Mouse (Mus musculus) hindbrain, embryonic 11.5 days (tissue): ENCODE data around the gene Pigh. TPM values are rescaled to one million over a fixed set of nuclear protein-coding genes. Genes with fewer than 3 reads are reported as not detected.
A peak's percentile ranks its signal among the peaks of the same experiment; 100 is the strongest.

ENCODE experiments used
- ATAC-seq: fragments of 200-750 bp; cut with Nextera tagmentation; 2 replicates; pipeline ENCODE4 v1.8.0; 2017; ENCODE audit warnings: mild to moderate bottlenecking, moderate TSS enrichment, moderate library complexity; ENCODE audit not compliant: low FRiP score
- DNase-seq: peaks from one replicate; pipeline ENCODE4 v3.0.0-alpha.2; 2015; ENCODE audit warnings: low spot score
- H3K27ac ChIP-seq: fragments of 300-500 bp; sonication (generic); 2 replicates; pipeline ENCODE4 v1.5.1; 2014; ENCODE audit warnings: mild to moderate bottlenecking, low read depth, low read length
- H3K27me3 ChIP-seq: fragments of 300-500 bp; sonication (generic); 2 replicates; pipeline ENCODE4 v1.6.1; 2014; ENCODE audit warnings: mild to moderate bottlenecking, low read length, moderate library complexity, mixed read lengths; ENCODE audit not compliant: control insufficient read depth, insufficient read depth
- H3K36me3 ChIP-seq: fragments of 300-500 bp; sonication (generic); 2 replicates; pipeline ENCODE4 v1.6.1; 2014; ENCODE audit warnings: mild to moderate bottlenecking, low read length, moderate library complexity, mixed read lengths; ENCODE audit not compliant: control insufficient read depth, insufficient read depth
- H3K4me1 ChIP-seq: fragments of 300-500 bp; sonication (generic); replicated peaks from 2 replicates; pipeline ENCODE4 v1.6.1; 2014; ENCODE audit warnings: low read length, mixed read lengths; ENCODE audit not compliant: control insufficient read depth, insufficient read depth
- H3K4me2 ChIP-seq: fragments of 300-500 bp; sonication (generic); replicated peaks from 2 replicates; pipeline ENCODE4 v1.6.1; 2014; ENCODE audit warnings: mild to moderate bottlenecking, low read depth, low read length
- H3K4me3 ChIP-seq: fragments of 300-500 bp; sonication (generic); 2 replicates; pipeline ENCODE4 v1.5.1; 2014; ENCODE audit warnings: low read depth, low read length
- H3K9ac ChIP-seq: fragments of 300-500 bp; sonication (generic); 2 replicates; pipeline ENCODE4 v1.6.1; 2014; ENCODE audit warnings: low read depth, low read length
- H3K9me3 ChIP-seq: fragments of 300-500 bp; sonication (generic); 2 replicates; pipeline ENCODE4 v1.6.1; 2016; ENCODE audit warnings: low read length; ENCODE audit not compliant: control insufficient read depth
- WGBS: fragments of 180-500 bp; shearing (Covaris S2); extraction: QIAGEN DNeasy Blood & Tissue Kit; methylation state at CpG from one replicate; pipeline ENCODE4 v1.1.7; 2014; 5-methylcytosine and 5-hydroxymethylcytosine counted together
- polyA plus RNA-seq: library from polyadenylated mRNA; unstranded; fragments of >200 nt; fragmentation: Nextera tagmentation; extraction: Ambion mirVana; gene quantifications from 2 replicates; pipeline ENCODE4 v1.2.1, GENCODE M21; 2014

The Pigh gene
- polyA plus RNA-seq, 1 experiment from 2014 or later: 30.1 TPM

GRCm38 (mm10) chr12:79122820-79123219, 33.4 kb upstream of the Pigh start:
- Histone ChIP-seq H3K36me3 (no peaks in the 10 kb centered on the region), H3K4me2 (no peak overlapping the region), H3K27ac (no peak overlapping the region), H3K9ac (no peak overlapping the region), H3K27me3 (no peaks in the 10 kb centered on the region), H3K9me3 (no peaks in the 10 kb centered on the region), H3K4me3 (no peak overlapping the region), H3K4me1 (no peaks in the 10 kb centered on the region)
- WGBS: 39% methylated on average over 3 of the region's 3 CpGs
- ATAC-seq (no peak), DNase-seq (peak; percentile 19)

- H3K4me2 ChIP-seq: no peak overlapping the region
Observed at GRCm38 (mm10) chr12:79118991-79119390, 29.5 kb upstream of the Pigh start.

GRCm38 (mm10) chr12:79105312-79105711, 15.9 kb upstream of the Pigh start:
- no peak for DNase-seq
- no peak overlapping the region for H3K4me3 ChIP-seq
- ATAC-seq: no peak
- 87% methylated on average over 5 of the region's 5 CpGs for WGBS
- no peaks in the 10 kb centered on the region for H3K27me3 ChIP-seq
- no peaks in the 10 kb centered on the region for H3K9me3 ChIP-seq
- H3K4me1 ChIP-seq: no peaks in the 10 kb centered on the region
- H3K9ac ChIP-seq: no peak overlapping the region
- no peak overlapping the region for H3K27ac ChIP-seq
- no peak overlapping the region for H3K4me2 ChIP-seq
- no peaks in the 10 kb centered on the region for H3K36me3 ChIP-seq

More at GRCm38 (mm10) chr12:79118991-79119390, 29.5 kb upstream of the Pigh start:
- Histone ChIP-seq H3K36me3 (no peaks in the 10 kb centered on the region), H3K4me1 (no peaks in the 10 kb centered on the region), H3K27me3 (no peaks in the 10 kb centered on the region), H3K27ac (no peak overlapping the region), H3K4me3 (no peak overlapping the region), H3K9me3 (no peaks in the 10 kb centered on the region), H3K9ac (no peak overlapping the region)
- DNase-seq (no peak), ATAC-seq (no peak)
- WGBS: 85% methylated on average over 4 of the region's 4 CpGs

GRCm38 (mm10) chr12:79104544-79104943, 15.1 kb upstream of the Pigh start:
- ATAC-seq: no peak
- Histone ChIP-seq H3K36me3 (no peaks in the 10 kb centered on the region), H3K4me1 (no peaks in the 10 kb centered on the region), H3K4me2 (no peak overlapping the region), H3K27me3 (no peaks in the 10 kb centered on the region), H3K4me3 (no peak overlapping the region), H3K9me3 (no peaks in the 10 kb centered on the region), H3K27ac (no peak overlapping the region), H3K9ac (no peak overlapping the region)
- 73% methylated on average over 2 of the region's 2 CpGs for WGBS
- DNase-seq: no peak

GRCm38 (mm10) chr12:79103773-79104172, 14.3 kb upstream of the Pigh start:
- no peak for DNase-seq
- no peaks in the 10 kb centered on the region for H3K9me3 ChIP-seq
- no peaks in the 10 kb centered on the region for H3K36me3 ChIP-seq
- H3K4me2 ChIP-seq: no peak overlapping the region
- no peaks in the 10 kb centered on the region for H3K27me3 ChIP-seq
- H3K4me3 ChIP-seq: no peak overlapping the region
- H3K27ac ChIP-seq: no peak overlapping the region
- no peak for ATAC-seq
- H3K9ac ChIP-seq: no peak overlapping the region
- H3K4me1 ChIP-seq: no peaks in the 10 kb centered on the region
- 86% methylated on average over 3 of the region's 3 CpGs for WGBS

GRCm38 (mm10) chr12:79097106-79097752, 7.8 kb upstream of the Pigh start:
- Histone ChIP-seq H3K4me3 (no peak overlapping the region), H3K27me3 (no peaks in the 10 kb centered on the region), H3K9me3 (no peaks in the 10 kb centered on the region), H3K27ac (no peak overlapping the region), H3K4me1 (no peaks in the 10 kb centered on the region), H3K4me2 (no peak overlapping the region), H3K9ac (no peak overlapping the region), H3K36me3 (no peaks in the 10 kb centered on the region)
- WGBS: 54% methylated on average over 3 of the region's 3 CpGs
- ATAC-seq (no peak), DNase-seq (peak; percentile 63)

- WGBS: 66% methylated on average over 4 of the region's 4 CpGs
- peak; percentile 23 for DNase-seq
Observed at GRCm38 (mm10) chr12:79092569-79092968, 3.1 kb upstream of the Pigh start.

GRCm38 (mm10) chr12:79073362-79073761, 16.1 kb downstream of the Pigh start:
- Histone ChIP-seq H3K36me3 (peaks cover 2% of the 10 kb centered on the region; the same call in 1 of the 2 replicates), H3K4me3 (no peak overlapping the region), H3K4me1 (no peaks in the 10 kb centered on the region), H3K27me3 (no peaks in the 10 kb centered on the region), H3K9ac (no peak overlapping the region), H3K4me2 (no peak overlapping the region), H3K9me3 (no peaks in the 10 kb centered on the region), H3K27ac (no peak overlapping the region)
- no peak for ATAC-seq
- DNase-seq: no peak
- WGBS: 89% methylated on average over 6 of the region's 6 CpGs

More at GRCm38 (mm10) chr12:79092569-79092968, 3.1 kb upstream of the Pigh start:
- Histone ChIP-seq H3K27me3 (no peaks in the 10 kb centered on the region), H3K9ac (no peak overlapping the region), H3K27ac (no peak overlapping the region), H3K9me3 (no peaks in the 10 kb centered on the region), H3K36me3 (no peaks in the 10 kb centered on the region), H3K4me1 (no peaks in the 10 kb centered on the region; the same call in 1 of the 2 replicates), H3K4me2 (no peak overlapping the region), H3K4me3 (no peak overlapping the region)
- ATAC-seq: no peak

GRCm38 (mm10) chr12:79072576-79072975, 16.9 kb downstream of the Pigh start:
- H3K4me1 ChIP-seq: no peaks in the 10 kb centered on the region
- no peak overlapping the region for H3K9ac ChIP-seq
- H3K9me3 ChIP-seq: no peaks in the 10 kb centered on the region
- H3K4me3 ChIP-seq: no peak overlapping the region
- no peak for DNase-seq
- no peaks in the 10 kb centered on the region for H3K36me3 ChIP-seq
- 93% methylated on average over 6 of the region's 6 CpGs for WGBS
- no peak overlapping the region for H3K4me2 ChIP-seq
- no peak overlapping the region for H3K27ac ChIP-seq
- no peaks in the 10 kb centered on the region for H3K27me3 ChIP-seq
- ATAC-seq: no peak
